Mouse (Mus musculus) B cell, adult 67 days (primary cell): ENCODE data around the gene Angptl1. TPM values are rescaled to one million over a fixed set of nuclear protein-coding genes. Genes with fewer than 3 reads are reported as not detected.

ENCODE experiments used
- total RNA-seq, 2 experiments: library from RNA; stranded (reverse); gene quantifications; 4 replicates each; pipeline ENCODE4 v1.2.4; 2023

Angptl1 gene
- not detected for total RNA-seq

DNA sequence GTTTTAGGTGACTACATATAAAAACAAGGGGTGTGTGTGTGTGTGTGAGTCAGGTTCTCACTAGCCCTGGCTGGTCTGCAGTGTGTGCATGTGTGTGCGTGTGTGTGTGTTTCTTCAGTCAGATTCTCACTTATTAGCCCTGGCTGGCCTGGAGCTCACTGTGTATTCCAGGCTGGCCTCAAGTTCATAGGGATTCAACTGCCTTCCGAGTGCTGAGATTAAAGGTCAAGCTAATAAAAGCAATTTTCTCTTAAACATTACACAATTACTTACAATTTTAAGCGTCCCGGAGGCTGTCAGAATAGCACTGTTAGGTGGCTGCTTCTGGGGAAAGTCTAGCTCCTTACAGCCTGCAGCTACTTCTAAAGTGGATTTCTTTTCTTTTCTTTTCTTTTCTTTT lies at the start of gene Angptl1:
Gene Angptl1 (plus strand): TSS at position 386 of the 400 bp plus-strand sequence.

Other genes starting within 250 kb of the Angptl1 start
- gene Tor3a, start 164.2 kb upstream of the Angptl1 start, total RNA-seq, result 10 to 100 TPM; 43.8 to 60.2 TPM
- gene Fam20b, start 119.5 kb upstream of the Angptl1 start, total RNA-seq, result 10 to 100 TPM; 24.6 to 26.6 TPM
- gene Ralgps2, start 101.1 kb downstream of the Angptl1 start, total RNA-seq, result 1,000 to 10,000 TPM in 1 of 2 experiments, 100 to 1,000 TPM in 1; 944 to 1,109 TPM